Mouse (Mus musculus): ENCODE measurements around the gene Cav1. TPM values are rescaled to one million over a fixed set of nuclear protein-coding genes. Genes with fewer than 3 reads are reported as not detected.

The Cav1 gene
- polyA plus RNA-seq, 1 experiment from 2014 or later = 9.4 TPM

- Histone ChIP-seq H3K27me3 (replicated peaks; ENCODE audit: control insufficient read depth, insufficient read depth, low read length) (no peaks in the 10 kb centered on the region), H3K4me1 (replicated peaks; ENCODE audit: control insufficient read depth, insufficient read depth, low read length) (no peaks in the 10 kb centered on the region), H3K4me3 (ENCODE audit: low read depth, low read length) (no peak overlapping the region), H3K36me3 (ENCODE audit: control insufficient read depth, insufficient read depth, low read length) (no peaks in the 10 kb centered on the region), H3K9me3 (ENCODE audit: control insufficient read depth, low read length) (no peaks in the 10 kb centered on the region), H3K9ac (ENCODE audit: low read depth, low read length) (no peak overlapping the region), H3K4me2 (no peak overlapping the region), H3K27ac (ENCODE audit: low read depth, low read length) (no peak overlapping the region)
- WGBS = 82% methylated on average over 2 of the region's 2 CpGs
- DNase-seq (ENCODE audit: low spot score) (no peak), ATAC-seq (replicated peaks; ENCODE audit: low FRiP score) (no peak)
These were observed 8.1 kb downstream of the Cav1 start for GRCm38 (mm10) chr6:17314241-17314640.

- WGBS = 69% methylated on average over 5 of the region's 5 CpGs
- no peak overlapping the region for H3K9ac ChIP-seq (ENCODE audit: low read depth, low read length)
- ATAC-seq (replicated peaks; ENCODE audit: low FRiP score) (no peak), DNase-seq (ENCODE audit: low spot score) (no peak)
- H3K36me3 ChIP-seq (ENCODE audit: control insufficient read depth, insufficient read depth, low read length) = no peaks in the 10 kb centered on the region
- H3K4me3 ChIP-seq (ENCODE audit: low read depth, low read length) = no peak overlapping the region
- no peak overlapping the region for H3K27ac ChIP-seq (ENCODE audit: low read depth, low read length)
- H3K4me2 ChIP-seq = no peak overlapping the region
- H3K9me3 ChIP-seq (ENCODE audit: control insufficient read depth, low read length) = no peaks in the 10 kb centered on the region
- H3K27me3 ChIP-seq (replicated peaks; ENCODE audit: control insufficient read depth, insufficient read depth, low read length) = no peaks in the 10 kb centered on the region
- no peaks in the 10 kb centered on the region for H3K4me1 ChIP-seq (replicated peaks; ENCODE audit: control insufficient read depth, insufficient read depth, low read length)
These were observed 8.8 kb downstream of the Cav1 start for GRCm38 (mm10) chr6:17314659-17315616.

GRCm38 (mm10) chr6:17316294-17317166, 10.4 kb downstream of the Cav1 start:
- Histone ChIP-seq H3K36me3 (ENCODE audit: control insufficient read depth, insufficient read depth, low read length) (no peaks in the 10 kb centered on the region), H3K4me3 (ENCODE audit: low read depth, low read length) (no peak overlapping the region), H3K27ac (ENCODE audit: low read depth, low read length) (no peak overlapping the region), H3K4me2 (no peak overlapping the region), H3K9me3 (ENCODE audit: control insufficient read depth, low read length) (no peaks in the 10 kb centered on the region), H3K4me1 (replicated peaks; ENCODE audit: control insufficient read depth, insufficient read depth, low read length) (no peaks in the 10 kb centered on the region), H3K27me3 (replicated peaks; ENCODE audit: control insufficient read depth, insufficient read depth, low read length) (no peaks in the 10 kb centered on the region), H3K9ac (ENCODE audit: low read depth, low read length) (no peak overlapping the region)
- WGBS = 64% methylated on average over 15 of the region's 15 CpGs
- no peak for ATAC-seq (replicated peaks; ENCODE audit: low FRiP score)
- no peak for DNase-seq (ENCODE audit: low spot score)

DNA sequence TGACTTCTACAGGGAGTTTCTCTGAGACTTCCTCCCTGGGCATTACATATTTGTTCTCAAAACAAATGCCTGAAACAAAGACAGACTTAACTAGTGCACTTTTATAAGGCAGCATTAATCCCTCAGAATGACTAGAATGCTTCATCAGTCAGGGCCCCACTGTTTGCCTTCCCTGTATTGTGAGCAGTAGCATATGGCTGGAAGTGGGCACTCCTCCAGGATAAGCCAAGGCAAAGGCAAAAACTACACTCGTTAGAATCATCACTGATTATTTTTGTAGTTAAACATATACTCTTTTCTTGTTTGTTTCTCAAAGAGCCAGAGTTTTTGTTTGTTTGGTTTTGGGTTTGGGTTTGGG, 11.0 kb downstream of the Cav1 start:
- DNase-seq (ENCODE audit: low spot score) (no peak), ATAC-seq (replicated peaks; ENCODE audit: low FRiP score) (no peak)
- no peak overlapping the region for H3K27ac ChIP-seq (ENCODE audit: low read depth, low read length)
- H3K4me2 ChIP-seq = no peak overlapping the region
- no peak overlapping the region for H3K4me3 ChIP-seq (ENCODE audit: low read depth, low read length)
- no peaks in the 10 kb centered on the region for H3K36me3 ChIP-seq (ENCODE audit: control insufficient read depth, insufficient read depth, low read length)
- H3K9me3 ChIP-seq (ENCODE audit: control insufficient read depth, low read length) = no peaks in the 10 kb centered on the region
- no peaks in the 10 kb centered on the region for H3K27me3 ChIP-seq (replicated peaks; ENCODE audit: control insufficient read depth, insufficient read depth, low read length)
- WGBS = 51% methylated on average over 1 of the region's 1 CpGs
- H3K4me1 ChIP-seq (replicated peaks; ENCODE audit: control insufficient read depth, insufficient read depth, low read length) = no peaks in the 10 kb centered on the region
- H3K9ac ChIP-seq (ENCODE audit: low read depth, low read length) = no peak overlapping the region

DNA sequence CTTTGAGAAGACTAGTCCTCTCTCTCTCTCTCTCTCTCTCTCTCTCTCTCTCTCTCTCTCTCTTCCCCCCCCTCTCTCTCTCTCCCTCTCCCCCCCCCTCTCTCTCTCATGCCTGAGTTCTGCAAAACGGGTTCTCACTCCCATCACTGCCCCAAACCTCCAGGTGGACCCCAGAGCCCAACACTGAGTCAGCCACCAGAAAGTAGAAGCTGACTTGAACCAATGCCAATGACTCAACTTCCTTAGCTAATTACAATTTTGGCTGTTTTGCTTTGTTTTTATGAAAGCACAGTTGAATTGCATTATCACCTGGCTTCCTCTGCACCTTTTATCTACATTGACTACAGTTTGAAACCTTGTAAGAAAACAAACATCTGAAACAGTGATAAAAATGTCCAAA, 11.8 kb downstream of the Cav1 start:
- 37% methylated on average over 1 of the region's 1 CpGs for WGBS
- H3K27me3 ChIP-seq (replicated peaks; ENCODE audit: control insufficient read depth, insufficient read depth, low read length) = no peaks in the 10 kb centered on the region
- no peak overlapping the region for H3K4me2 ChIP-seq
- no peak for ATAC-seq (replicated peaks; ENCODE audit: low FRiP score)
- H3K4me3 ChIP-seq (ENCODE audit: low read depth, low read length) = no peak overlapping the region
- no peak overlapping the region for H3K27ac ChIP-seq (ENCODE audit: low read depth, low read length)
- H3K36me3 ChIP-seq (ENCODE audit: control insufficient read depth, insufficient read depth, low read length) = no peaks in the 10 kb centered on the region
- no peak overlapping the region for H3K9ac ChIP-seq (ENCODE audit: low read depth, low read length)
- no peak for DNase-seq (ENCODE audit: low spot score)
- no peaks in the 10 kb centered on the region for H3K9me3 ChIP-seq (ENCODE audit: control insufficient read depth, low read length)
- no peaks in the 10 kb centered on the region for H3K4me1 ChIP-seq (replicated peaks; ENCODE audit: control insufficient read depth, insufficient read depth, low read length)

GRCm38 (mm10) chr6:17321976-17322375, 15.8 kb downstream of the Cav1 start:
- Histone ChIP-seq H3K9me3 (ENCODE audit: control insufficient read depth, low read length) (no peaks in the 10 kb centered on the region), H3K27ac (ENCODE audit: low read depth, low read length) (no peak overlapping the region), H3K4me3 (ENCODE audit: low read depth, low read length) (no peak overlapping the region), H3K9ac (ENCODE audit: low read depth, low read length) (no peak overlapping the region), H3K4me2 (no peak overlapping the region), H3K27me3 (replicated peaks; ENCODE audit: control insufficient read depth, insufficient read depth, low read length) (no peaks in the 10 kb centered on the region), H3K4me1 (replicated peaks; ENCODE audit: control insufficient read depth, insufficient read depth, low read length) (no peaks in the 10 kb centered on the region), H3K36me3 (ENCODE audit: control insufficient read depth, insufficient read depth, low read length) (no peaks in the 10 kb centered on the region)
- 76% methylated on average over 6 of the region's 6 CpGs for WGBS
- DNase-seq (ENCODE audit: low spot score) (no peak), ATAC-seq (replicated peaks; ENCODE audit: low FRiP score) (no peak)

DNA sequence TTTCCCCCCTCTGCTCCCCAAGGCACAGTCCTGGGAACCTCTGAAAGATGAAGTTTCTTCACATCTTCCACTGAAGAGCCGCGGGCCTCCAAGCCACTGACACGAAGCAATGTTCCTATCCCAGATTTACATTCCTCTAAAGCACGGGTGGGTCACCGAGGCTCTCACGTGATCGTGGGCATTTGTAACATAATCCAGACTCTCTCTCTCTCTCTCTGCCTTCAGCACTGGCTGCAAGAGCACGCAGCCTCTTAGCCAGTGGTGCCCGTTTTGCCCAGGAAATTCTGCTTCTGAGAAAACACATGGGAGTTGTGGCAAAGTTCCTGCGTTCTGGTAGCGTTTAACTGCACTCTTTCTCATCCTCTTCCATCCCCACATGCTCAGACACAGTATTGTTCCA, 21.1 kb downstream of the Cav1 start:
- no peak overlapping the region for H3K27ac ChIP-seq (ENCODE audit: low read depth, low read length)
- H3K4me1 ChIP-seq (replicated peaks; ENCODE audit: control insufficient read depth, insufficient read depth, low read length) = no peaks in the 10 kb centered on the region
- H3K4me2 ChIP-seq = no peak overlapping the region
- H3K9ac ChIP-seq (ENCODE audit: low read depth, low read length) = no peak overlapping the region
- H3K9me3 ChIP-seq (ENCODE audit: control insufficient read depth, low read length) = no peaks in the 10 kb centered on the region
- no peak for ATAC-seq (replicated peaks; ENCODE audit: low FRiP score)
- no peaks in the 10 kb centered on the region for H3K36me3 ChIP-seq (ENCODE audit: control insufficient read depth, insufficient read depth, low read length)
- no peaks in the 10 kb centered on the region for H3K27me3 ChIP-seq (replicated peaks; ENCODE audit: control insufficient read depth, insufficient read depth, low read length)
- no peak overlapping the region for H3K4me3 ChIP-seq (ENCODE audit: low read depth, low read length)
- 56% methylated on average over 11 of the region's 11 CpGs for WGBS
- DNase-seq (ENCODE audit: low spot score) = no peak

DNA sequence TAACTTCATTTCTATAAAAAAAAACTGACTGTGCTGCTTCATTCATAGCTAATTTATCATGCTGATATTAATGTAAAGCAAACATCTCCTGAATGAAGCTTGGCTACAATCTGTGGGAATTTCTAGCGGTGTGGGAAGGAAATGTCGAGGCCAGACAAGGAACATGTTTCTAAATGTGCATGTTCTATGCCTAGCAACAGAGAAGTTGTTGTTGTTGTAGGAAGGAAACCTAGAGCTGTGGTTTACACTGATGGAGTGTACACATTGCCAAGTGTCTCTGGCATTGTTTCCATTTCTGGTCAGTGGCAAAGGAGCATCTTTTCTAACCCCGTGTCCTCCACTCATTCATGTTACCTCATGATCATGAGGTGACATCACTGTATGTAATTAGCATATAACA, 23.7 kb downstream of the Cav1 start:
- Histone ChIP-seq H3K4me3 (ENCODE audit: low read depth, low read length) (no peak overlapping the region), H3K4me2 (no peak overlapping the region), H3K27ac (ENCODE audit: low read depth, low read length) (no peak overlapping the region), H3K9me3 (ENCODE audit: control insufficient read depth, low read length) (no peaks in the 10 kb centered on the region), H3K9ac (ENCODE audit: low read depth, low read length) (no peak overlapping the region), H3K4me1 (replicated peaks; ENCODE audit: control insufficient read depth, insufficient read depth, low read length) (no peaks in the 10 kb centered on the region), H3K36me3 (ENCODE audit: control insufficient read depth, insufficient read depth, low read length) (no peaks in the 10 kb centered on the region), H3K27me3 (replicated peaks; ENCODE audit: control insufficient read depth, insufficient read depth, low read length) (no peaks in the 10 kb centered on the region)
- ATAC-seq (replicated peaks; ENCODE audit: low FRiP score) (no peak), DNase-seq (ENCODE audit: low spot score) (no peak)
- 50% methylated on average over 3 of the region's 3 CpGs for WGBS
